Mouse (Mus musculus): ENCODE data around the gene Hebp2. TPM values are rescaled to one million over a fixed set of nuclear protein-coding genes. Genes with fewer than 3 reads are reported as not detected.
"Not testable (repeated sequence)": the region's sequence is repeated elsewhere in the genome, so short reads cannot be mapped to it uniquely, and the experiment has no call there.

Gene Hebp2
- 4.7 and 6.1 TPM in 2 replicates for polyA plus RNA-seq (2014; fragmentation: Nextera tagmentation; extraction: Ambion mirVana)

DNA sequence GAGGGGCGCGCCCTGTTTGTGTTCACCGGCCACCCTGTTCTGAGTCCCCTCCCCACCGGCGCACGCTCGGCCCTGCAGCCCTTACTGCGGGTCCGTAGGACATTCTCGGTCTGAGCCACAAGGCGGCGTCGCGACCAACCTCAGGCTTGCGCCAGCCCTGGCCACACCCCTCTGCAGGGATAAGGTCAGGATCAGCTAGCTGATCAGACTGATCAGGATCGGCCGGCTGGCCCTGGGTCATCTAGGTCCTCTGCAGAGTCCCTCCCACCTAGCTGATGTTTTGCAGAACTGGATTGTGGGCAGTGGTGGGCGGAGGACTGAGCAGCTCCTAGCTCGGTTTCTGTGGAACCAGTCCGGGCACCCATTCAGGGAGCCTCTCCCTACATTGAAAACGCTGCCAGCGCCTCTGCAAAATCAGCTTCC lies at the start of gene Hebp2:
Gene Hebp2 (minus strand): TSS at position 264 of the 423 bp plus-strand sequence.
- DNase-seq (ENCODE audit: low spot score) (peak; percentile 74), ATAC-seq (replicated peaks; ENCODE audit: low FRiP score) (peak; percentile 85)
- H3K27me3 ChIP-seq (replicated peaks; ENCODE audit: control insufficient read depth, insufficient read depth, low read length) = no peaks in the 10 kb centered on the region
- no peaks in the 10 kb centered on the region for H3K9me3 ChIP-seq (ENCODE audit: control insufficient read depth, low read length)
- under 1% methylated on average over 22 of the region's 22 CpGs for WGBS
- no peaks in the 10 kb centered on the region for H3K36me3 ChIP-seq (ENCODE audit: control insufficient read depth, insufficient read depth, low read length)
- H3K4me1 ChIP-seq (replicated peaks; ENCODE audit: control insufficient read depth, insufficient read depth, low read length) = no peaks in the 10 kb centered on the region
- peak within 1 kb of the TSS; percentile 42; the same call in 1 of the 2 replicates for H3K9ac ChIP-seq (ENCODE audit: low read depth, low read length)
- no peak within 1 kb of the TSS for H3K27ac ChIP-seq (ENCODE audit: low read depth, low read length)
- peak within 1 kb of the TSS; percentile 51 for H3K4me3 ChIP-seq (ENCODE audit: low read depth, low read length)
- peak within 1 kb of the TSS; percentile 72 for H3K4me2 ChIP-seq

DNA sequence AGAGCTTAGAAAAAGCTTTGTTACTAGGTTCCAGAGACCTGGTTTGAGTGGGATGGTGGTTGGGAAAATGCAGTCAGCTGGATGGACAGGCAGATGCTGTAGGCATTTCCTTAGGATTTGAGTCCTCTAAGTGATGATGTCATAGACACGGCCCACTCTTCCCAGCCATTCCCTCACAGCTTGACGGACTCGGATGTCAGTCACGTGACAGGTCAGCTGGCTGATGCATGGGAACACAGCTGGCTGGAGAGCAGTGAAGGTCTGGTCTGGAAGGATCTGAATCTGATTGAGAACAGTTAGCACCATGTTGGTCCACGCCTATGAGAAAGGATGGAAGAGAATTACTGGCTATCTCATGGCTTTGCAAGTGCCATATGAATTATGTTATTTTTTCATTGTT lies 43.6 kb upstream of the Hebp2 start:
- DNase-seq (ENCODE audit: low spot score) = no peak
- H3K9ac ChIP-seq (ENCODE audit: low read depth, low read length) = no peak overlapping the region
- no peaks in the 10 kb centered on the region for H3K9me3 ChIP-seq (ENCODE audit: control insufficient read depth, low read length)
- no peaks in the 10 kb centered on the region for H3K36me3 ChIP-seq (ENCODE audit: control insufficient read depth, insufficient read depth, low read length)
- no peak overlapping the region for H3K4me2 ChIP-seq
- H3K4me1 ChIP-seq (replicated peaks; ENCODE audit: control insufficient read depth, insufficient read depth, low read length) = no peaks in the 10 kb centered on the region
- 82% methylated on average over 5 of the region's 5 CpGs for WGBS
- H3K27ac ChIP-seq (ENCODE audit: low read depth, low read length) = no peak overlapping the region
- ATAC-seq (replicated peaks; ENCODE audit: low FRiP score) = no peak
- H3K4me3 ChIP-seq (ENCODE audit: low read depth, low read length) = no peak overlapping the region
- H3K27me3 ChIP-seq (replicated peaks; ENCODE audit: control insufficient read depth, insufficient read depth, low read length) = no peaks in the 10 kb centered on the region

- 42% methylated on average over 7 of the region's 7 CpGs for WGBS
- no peak for ATAC-seq (replicated peaks; ENCODE audit: low FRiP score)
- Histone ChIP-seq H3K4me3 (ENCODE audit: low read depth, low read length) (no peak overlapping the region), H3K36me3 (ENCODE audit: control insufficient read depth, insufficient read depth, low read length) (no peaks in the 10 kb centered on the region), H3K4me1 (replicated peaks; ENCODE audit: control insufficient read depth, insufficient read depth, low read length) (no peaks in the 10 kb centered on the region), H3K9me3 (ENCODE audit: control insufficient read depth, low read length) (no peaks in the 10 kb centered on the region), H3K9ac (ENCODE audit: low read depth, low read length) (no peak overlapping the region), H3K4me2 (no peak overlapping the region), H3K27me3 (replicated peaks; ENCODE audit: control insufficient read depth, insufficient read depth, low read length) (no peaks in the 10 kb centered on the region), H3K27ac (ENCODE audit: low read depth, low read length) (no peak overlapping the region)
- no peak for DNase-seq (ENCODE audit: low spot score)
Measured at GRCm38 (mm10) chr10:18584188-18584587, 38.3 kb upstream of the Hebp2 start.

GRCm38 (mm10) chr10:18572581-18572980 lies 26.7 kb upstream of the Hebp2 start:
- 56% methylated on average over 2 of the region's 2 CpGs for WGBS
- DNase-seq (ENCODE audit: low spot score) = no peak
- no peak overlapping the region for H3K4me2 ChIP-seq

GRCm38 (mm10) chr10:18562940-18563339 lies 17.1 kb upstream of the Hebp2 start:
- no peaks in the 10 kb centered on the region for H3K36me3 ChIP-seq (ENCODE audit: control insufficient read depth, insufficient read depth, low read length)
- H3K9ac ChIP-seq (ENCODE audit: low read depth, low read length) = no peak overlapping the region
- no peak for DNase-seq (ENCODE audit: low spot score)
- no peak overlapping the region for H3K4me3 ChIP-seq (ENCODE audit: low read depth, low read length)
- ATAC-seq (replicated peaks; ENCODE audit: low FRiP score) = no peak
- H3K4me1 ChIP-seq (replicated peaks; ENCODE audit: control insufficient read depth, insufficient read depth, low read length) = no peaks in the 10 kb centered on the region
- H3K4me2 ChIP-seq = no peak overlapping the region
- no peaks in the 10 kb centered on the region for H3K27me3 ChIP-seq (replicated peaks; ENCODE audit: control insufficient read depth, insufficient read depth, low read length)
- no peaks in the 10 kb centered on the region for H3K9me3 ChIP-seq (ENCODE audit: control insufficient read depth, low read length)
- no peak overlapping the region for H3K27ac ChIP-seq (ENCODE audit: low read depth, low read length)
- 5% methylated on average over 4 of the region's 4 CpGs for WGBS

More at GRCm38 (mm10) chr10:18572581-18572980, 26.7 kb upstream of the Hebp2 start:
- Histone ChIP-seq H3K4me1 (replicated peaks; ENCODE audit: control insufficient read depth, insufficient read depth, low read length) (no peaks in the 10 kb centered on the region), H3K36me3 (ENCODE audit: control insufficient read depth, insufficient read depth, low read length) (no peaks in the 10 kb centered on the region), H3K27me3 (replicated peaks; ENCODE audit: control insufficient read depth, insufficient read depth, low read length) (no peaks in the 10 kb centered on the region), H3K4me3 (ENCODE audit: low read depth, low read length) (no peak overlapping the region), H3K9me3 (ENCODE audit: control insufficient read depth, low read length) (no peaks in the 10 kb centered on the region), H3K9ac (ENCODE audit: low read depth, low read length) (no peak overlapping the region), H3K27ac (ENCODE audit: low read depth, low read length) (no peak overlapping the region)
- ATAC-seq (replicated peaks; ENCODE audit: low FRiP score) = no peak

DNA sequence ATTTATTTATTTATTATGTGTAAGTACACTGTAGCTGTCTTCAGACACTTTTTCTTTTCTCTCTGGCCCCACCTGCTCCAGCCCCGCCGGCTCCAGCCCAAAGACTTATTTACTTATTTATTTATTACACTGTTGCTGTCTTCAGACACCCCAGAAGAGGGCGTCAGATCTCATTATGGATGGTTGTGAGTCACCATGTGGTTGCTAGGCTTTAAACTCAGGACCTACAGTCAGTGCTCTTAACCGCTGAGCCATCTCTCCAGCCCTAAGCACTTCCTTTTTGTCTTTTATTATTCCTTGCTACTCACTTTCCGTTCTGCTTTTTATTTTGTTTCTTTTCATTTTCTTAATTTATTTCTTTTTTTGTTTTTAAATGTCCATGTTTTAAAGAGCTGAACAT lies 15.6 kb upstream of the Hebp2 start:
- Histone ChIP-seq H3K4me3 (ENCODE audit: low read depth, low read length) (no peak overlapping the region), H3K4me2 (no peak overlapping the region), H3K27ac (ENCODE audit: low read depth, low read length) (no peak overlapping the region), H3K4me1 (replicated peaks; ENCODE audit: control insufficient read depth, insufficient read depth, low read length) (no peaks in the 10 kb centered on the region), H3K9me3 (ENCODE audit: control insufficient read depth, low read length) (no peaks in the 10 kb centered on the region), H3K36me3 (ENCODE audit: control insufficient read depth, insufficient read depth, low read length) (no peaks in the 10 kb centered on the region), H3K9ac (ENCODE audit: low read depth, low read length) (no peak overlapping the region), H3K27me3 (replicated peaks; ENCODE audit: control insufficient read depth, insufficient read depth, low read length) (no peaks in the 10 kb centered on the region)
- 49% methylated on average over 5 of the region's 5 CpGs for WGBS
- DNase-seq (ENCODE audit: low spot score) (no peak), ATAC-seq (replicated peaks; ENCODE audit: low FRiP score) (no peak)

GRCm38 (mm10) chr10:18559076-18559475 lies 13.2 kb upstream of the Hebp2 start:
- H3K4me2 ChIP-seq; H3K27ac ChIP-seq (ENCODE audit: low read depth, low read length); H3K4me1 ChIP-seq (replicated peaks; ENCODE audit: control insufficient read depth, insufficient read depth, low read length); H3K4me3 ChIP-seq (ENCODE audit: low read depth, low read length); H3K9me3 ChIP-seq (ENCODE audit: control insufficient read depth, low read length); ATAC-seq (replicated peaks; ENCODE audit: low FRiP score); H3K9ac ChIP-seq (ENCODE audit: low read depth, low read length); H3K27me3 ChIP-seq (replicated peaks; ENCODE audit: control insufficient read depth, insufficient read depth, low read length); DNase-seq (ENCODE audit: low spot score); H3K36me3 ChIP-seq (ENCODE audit: control insufficient read depth, insufficient read depth, low read length): not testable (repeated sequence)
- 78% methylated on average over 9 of the region's 9 CpGs for WGBS

DNA sequence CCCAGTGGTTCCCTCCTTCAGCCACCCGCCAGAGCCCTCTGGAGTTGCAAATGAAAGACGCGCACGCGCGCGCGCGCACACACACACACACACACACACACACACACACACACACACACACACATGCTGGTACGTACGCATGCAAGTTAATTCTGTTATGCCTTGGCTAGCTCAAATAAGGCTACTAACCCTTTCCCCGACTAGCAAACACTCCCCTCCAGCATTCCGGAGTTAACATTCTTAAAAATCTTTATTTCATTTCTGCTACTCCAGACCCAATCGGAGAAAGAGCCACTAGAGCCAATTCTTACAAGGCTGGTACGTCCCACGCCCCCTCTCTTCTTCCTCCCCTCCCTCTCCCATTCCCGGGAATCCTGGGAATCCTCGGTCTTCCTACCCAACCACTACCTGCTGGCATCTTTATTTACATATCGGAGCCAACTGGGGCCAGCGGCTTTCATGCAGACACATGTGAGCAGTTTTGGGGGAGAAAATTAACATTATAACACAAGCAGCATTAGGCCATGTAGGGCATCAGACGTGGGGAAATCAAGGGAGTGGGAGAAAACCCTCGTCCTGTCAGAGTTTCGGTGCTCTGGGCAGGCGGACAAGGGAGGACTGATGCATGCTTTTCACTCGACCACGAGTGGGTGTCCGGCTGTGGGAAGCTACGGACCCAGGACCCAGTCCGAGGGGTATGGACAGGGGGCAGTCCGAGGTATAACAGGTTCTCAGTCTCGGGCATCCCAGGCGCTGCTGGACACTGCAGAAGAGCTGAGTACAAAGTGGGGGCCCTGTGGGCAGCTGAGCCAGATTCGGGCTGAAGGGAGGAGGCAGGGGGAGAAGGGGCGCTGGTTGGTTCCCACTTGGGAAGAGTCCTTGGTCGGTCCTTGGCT lies 3.7 kb upstream of the Hebp2 start:
- no peak for ATAC-seq (replicated peaks; ENCODE audit: low FRiP score)
- 13% methylated on average over 34 of the region's 35 CpGs for WGBS
- Histone ChIP-seq H3K9ac (ENCODE audit: low read depth, low read length) (no peak overlapping the region), H3K4me2 (peak overlapping the region; percentile 65), H3K4me3 (ENCODE audit: low read depth, low read length) (peak overlapping the region; percentile 38), H3K9me3 (ENCODE audit: control insufficient read depth, low read length) (no peaks in the 10 kb centered on the region), H3K27ac (ENCODE audit: low read depth, low read length) (no peak overlapping the region), H3K36me3 (ENCODE audit: control insufficient read depth, insufficient read depth, low read length) (no peaks in the 10 kb centered on the region), H3K4me1 (replicated peaks; ENCODE audit: control insufficient read depth, insufficient read depth, low read length) (no peaks in the 10 kb centered on the region), H3K27me3 (replicated peaks; ENCODE audit: control insufficient read depth, insufficient read depth, low read length) (no peaks in the 10 kb centered on the region)
- DNase-seq (ENCODE audit: low spot score) = no peak

DNA sequence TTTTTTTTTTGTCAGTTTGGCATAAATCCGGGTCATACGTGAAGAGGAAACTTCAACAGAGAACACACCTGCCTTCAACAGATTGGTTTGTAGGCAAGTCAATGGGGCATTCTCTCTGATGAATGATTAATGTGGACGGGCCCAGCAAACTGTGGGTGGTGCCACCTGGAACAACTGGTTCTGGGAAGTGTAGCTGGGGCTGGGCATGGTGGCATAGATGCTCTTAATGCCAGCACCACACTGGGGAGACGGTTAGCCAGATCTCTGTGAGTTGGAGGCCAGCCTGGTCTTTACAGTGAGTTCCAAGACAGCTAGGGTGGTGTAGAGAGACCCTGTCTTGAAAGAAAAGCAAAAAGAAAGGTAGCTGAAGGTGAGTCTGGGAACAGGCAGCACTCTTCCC lies 1.5 kb upstream of the Hebp2 start:
- Histone ChIP-seq H3K27me3 (replicated peaks; ENCODE audit: control insufficient read depth, insufficient read depth, low read length) (no peaks in the 10 kb centered on the region), H3K4me2 (no peak overlapping the region), H3K36me3 (ENCODE audit: control insufficient read depth, insufficient read depth, low read length) (no peaks in the 10 kb centered on the region), H3K4me1 (replicated peaks; ENCODE audit: control insufficient read depth, insufficient read depth, low read length) (no peaks in the 10 kb centered on the region), H3K9me3 (ENCODE audit: control insufficient read depth, low read length) (no peaks in the 10 kb centered on the region), H3K4me3 (ENCODE audit: low read depth, low read length) (no peak overlapping the region), H3K27ac (ENCODE audit: low read depth, low read length) (no peak overlapping the region), H3K9ac (ENCODE audit: low read depth, low read length) (no peak overlapping the region)
- WGBS = 83% methylated on average over 4 of the region's 4 CpGs
- DNase-seq (ENCODE audit: low spot score) = no peak
- ATAC-seq (replicated peaks; ENCODE audit: low FRiP score) = no peak

All from liver, embryonic 11.5 days (tissue).